In genomic region chr4:117097969-117098763, GRCm38 (mm10) we compare ENCODE assay signal across 9 mouse cellular contexts. TPM values are rescaled to one million over a fixed set of nuclear protein-coding genes. Genes with fewer than 3 reads are reported as not detected.
DNase-seq lines count a peak whose midpoint lies in the region; ATAC-seq lines count a peak whose summit lies in the region.
"Had no signal": no experiment of that assay in that cellular context is flagged by ENCODE, and none has a peak within 500 bp of the region (broad histone marks: within the 10 kb centered on the region; RNA-seq: fewer than 3 reads in every experiment).

No protein-coding gene starts in this region.

- peaks cover 29% of the 10 kb centered on the region for H3K4me1 ChIP-seq in kidney, embryonic 14.5 days (ENCODE audit: control insufficient read depth, insufficient read depth, low read length)
- peaks cover 46% of the 10 kb centered on the region for H3K4me1 ChIP-seq in embryonic facial prominence, embryonic 10.5 days
- peaks cover 29% of the 10 kb centered on the region for H3K4me1 ChIP-seq in hindbrain, embryonic 12.5 days
- H3K4me1 ChIP-seq in midbrain, embryonic 15.5 days = peaks cover 21% of the 10 kb centered on the region

- WGBS in kidney, embryonic 14.5 days = 58% methylated on average over 8 of the region's 8 CpGs
- WGBS in embryonic facial prominence, embryonic 10.5 days = 65% methylated on average over 8 of the region's 8 CpGs
- WGBS in hindbrain, embryonic 12.5 days = 59% methylated on average over 8 of the region's 8 CpGs
- WGBS in midbrain, embryonic 15.5 days = 45% methylated on average over 8 of the region's 8 CpGs

- H3K4me3 ChIP-seq in kidney, embryonic 14.5 days (ENCODE audit: low read length) = no peak overlapping the region
- peak overlapping the region; percentile 80; the same call in 1 of the 2 replicates for H3K4me3 ChIP-seq in embryonic facial prominence, embryonic 10.5 days
- H3K4me3 ChIP-seq in hindbrain, embryonic 12.5 days = no peak overlapping the region
- H3K4me3 ChIP-seq in midbrain, embryonic 15.5 days = no peak overlapping the region

- H3K9ac ChIP-seq in kidney, embryonic 14.5 days (ENCODE audit: low read depth, low read length) = no peak overlapping the region
- H3K9ac ChIP-seq in hindbrain, embryonic 12.5 days = 0 out of 2 replicates have a peak overlapping the region, but pooled peaks have one; percentile 2
- H3K9ac ChIP-seq in midbrain, embryonic 15.5 days = no peak overlapping the region

- H3K36me3 ChIP-seq in kidney, embryonic 14.5 days (ENCODE audit: control insufficient read depth, insufficient read depth, low read length) = peaks cover 10% of the 10 kb centered on the region
- peaks cover 38% of the 10 kb centered on the region for H3K36me3 ChIP-seq in embryonic facial prominence, embryonic 10.5 days (replicated peaks)
- H3K36me3 ChIP-seq in hindbrain, embryonic 12.5 days = no peaks in the 10 kb centered on the region
- no peaks in the 10 kb centered on the region for H3K36me3 ChIP-seq in midbrain, embryonic 15.5 days (replicated peaks)

- H3K27ac ChIP-seq in kidney, embryonic 14.5 days (ENCODE audit: low read depth, low read length) = peak overlapping the region; percentile 26; the same call in 1 of the 2 replicates
- peak overlapping the region; percentile 36 for H3K27ac ChIP-seq in embryonic facial prominence, embryonic 10.5 days (replicated peaks)
- no peak overlapping the region for H3K27ac ChIP-seq in hindbrain, embryonic 12.5 days
- H3K27ac ChIP-seq in midbrain, embryonic 15.5 days = no peak overlapping the region

- DNase-seq in kidney, adult 18-20 months = no peak
- DNase-seq in embryonic facial prominence, embryonic 10.5 days (ENCODE audit: low spot score) = peak; percentile 20
- no peak for DNase-seq in urinary bladder, postnatal 10 days (ENCODE audit: low spot score)
- DNase-seq in cerebellum, adult 9-10 months = no peak
- DNase-seq in right cerebral cortex, postnatal 25 days = no peak
- DNase-seq: cerebellum, adult 9-11 months had no signal

- no peak for ATAC-seq in kidney, embryonic 14.5 days (ENCODE audit: low FRiP score, low TSS enrichment)
- no peak for ATAC-seq in hindbrain, embryonic 12.5 days (ENCODE audit: low FRiP score)
- no peak for ATAC-seq in midbrain, embryonic 15.5 days (replicated peaks)

- no peaks in the 10 kb centered on the region for H3K9me3 ChIP-seq in kidney, embryonic 14.5 days (ENCODE audit: control insufficient read depth, low read length)
- H3K9me3 ChIP-seq in embryonic facial prominence, embryonic 10.5 days = no peaks in the 10 kb centered on the region
- H3K9me3 ChIP-seq in hindbrain, embryonic 12.5 days (replicated peaks) = no peaks in the 10 kb centered on the region
- no peaks in the 10 kb centered on the region for H3K9me3 ChIP-seq in midbrain, embryonic 15.5 days

- H3K4me2 ChIP-seq in kidney, embryonic 14.5 days (replicated peaks; ENCODE audit: low read depth, low read length) = peak overlapping the region; percentile 87; the same call in 1 of the 2 replicates
- peak overlapping the region; percentile 90; the same call in 1 of the 2 replicates for H3K4me2 ChIP-seq in hindbrain, embryonic 12.5 days (replicated peaks)
- H3K4me2 ChIP-seq in midbrain, embryonic 15.5 days = peak overlapping the region; percentile 93; the same call in 1 of the 2 replicates

- no peaks in the 10 kb centered on the region for H3K27me3 ChIP-seq in kidney, embryonic 14.5 days (ENCODE audit: control insufficient read depth, insufficient read depth, low read length)
- H3K27me3 ChIP-seq in embryonic facial prominence, embryonic 10.5 days (replicated peaks; ENCODE audit: low read depth, poor library complexity, severe bottlenecking) = peaks cover 20% of the 10 kb centered on the region
- H3K27me3 ChIP-seq in hindbrain, embryonic 12.5 days = peaks cover 38% of the 10 kb centered on the region
- H3K27me3 ChIP-seq in midbrain, embryonic 15.5 days (replicated peaks) = no peaks in the 10 kb centered on the region

RNA-seq across cellular contexts. Expression of gene Ptch2, which starts 2.3 kb away (rescaled TPM):
- polyA plus RNA-seq in kidney, embryonic 14.5 days (2014; fragmentation: Nextera tagmentation; extraction: Ambion mirVana) = 6.0 and 7.6 TPM in 2 replicates
- polyA plus RNA-seq in embryonic facial prominence, embryonic 10.5 days (2016; fragmentation: Nextera tagmentation; extraction: Ambion mirVana) = 9.2 and 10.4 TPM in 2 replicates
- 4.5 and 5.9 TPM in 2 replicates for polyA plus RNA-seq in hindbrain, embryonic 12.5 days (2016; fragmentation: Nextera tagmentation; extraction: Ambion mirVana)
- polyA plus RNA-seq in midbrain, embryonic 15.5 days (2015; fragmentation: Nextera tagmentation; extraction: Ambion mirVana) = 7.7 and 9.0 TPM in 2 replicates

RNA-seq across cellular contexts. Expression of gene Btbd19, which starts 27.4 kb away (rescaled TPM):
- polyA plus RNA-seq in kidney, embryonic 14.5 days (2014; fragmentation: Nextera tagmentation; extraction: Ambion mirVana) = 6.2 TPM in 2 replicates
- polyA plus RNA-seq in embryonic facial prominence, embryonic 10.5 days (2016; fragmentation: Nextera tagmentation; extraction: Ambion mirVana) = 3.6 and 4.0 TPM in 2 replicates
- 4.0 and 4.5 TPM in 2 replicates for polyA plus RNA-seq in hindbrain, embryonic 12.5 days (2016; fragmentation: Nextera tagmentation; extraction: Ambion mirVana)
- 3.9 and 4.3 TPM in 2 replicates for polyA plus RNA-seq in midbrain, embryonic 15.5 days (2015; fragmentation: Nextera tagmentation; extraction: Ambion mirVana)

RNA-seq across cellular contexts. Expression of gene Tctex1d4, which starts 28.4 kb away (rescaled TPM):
- not detected in 2 replicates for polyA plus RNA-seq in kidney, embryonic 14.5 days (2014; fragmentation: Nextera tagmentation; extraction: Ambion mirVana)
- polyA plus RNA-seq in embryonic facial prominence, embryonic 10.5 days (2016; fragmentation: Nextera tagmentation; extraction: Ambion mirVana) = not detected in 2 replicates
- polyA plus RNA-seq in hindbrain, embryonic 12.5 days (2016; fragmentation: Nextera tagmentation; extraction: Ambion mirVana) = 0.34 TPM in 1 of 2 replicates, not detected in the other
- polyA plus RNA-seq in midbrain, embryonic 15.5 days (2015; fragmentation: Nextera tagmentation; extraction: Ambion mirVana) = 0.42 TPM in 1 of 2 replicates, not detected in the other

RNA-seq across cellular contexts. Expression of gene Plk3, which starts 35.6 kb away (rescaled TPM):
- 2.4 and 2.9 TPM in 2 replicates for polyA plus RNA-seq in kidney, embryonic 14.5 days (2014; fragmentation: Nextera tagmentation; extraction: Ambion mirVana)
- 7.9 and 15.1 TPM in 2 replicates for polyA plus RNA-seq in embryonic facial prominence, embryonic 10.5 days (2016; fragmentation: Nextera tagmentation; extraction: Ambion mirVana)
- polyA plus RNA-seq in hindbrain, embryonic 12.5 days (2016; fragmentation: Nextera tagmentation; extraction: Ambion mirVana) = 26.4 and 29.6 TPM in 2 replicates
- polyA plus RNA-seq in midbrain, embryonic 15.5 days (2015; fragmentation: Nextera tagmentation; extraction: Ambion mirVana) = 19.1 and 19.3 TPM in 2 replicates

RNA-seq across cellular contexts. Expression of gene Rps8, which starts 57.9 kb away (rescaled TPM):
- 1,419 and 1,934 TPM in 2 replicates for polyA plus RNA-seq in kidney, embryonic 14.5 days (2014; fragmentation: Nextera tagmentation; extraction: Ambion mirVana)
- 897 and 923 TPM in 2 replicates for polyA plus RNA-seq in embryonic facial prominence, embryonic 10.5 days (2016; fragmentation: Nextera tagmentation; extraction: Ambion mirVana)
- 588 and 618 TPM in 2 replicates for polyA plus RNA-seq in hindbrain, embryonic 12.5 days (2016; fragmentation: Nextera tagmentation; extraction: Ambion mirVana)
- 430 and 431 TPM in 2 replicates for polyA plus RNA-seq in midbrain, embryonic 15.5 days (2015; fragmentation: Nextera tagmentation; extraction: Ambion mirVana)

Comparison
In these comparisons a context has a peak if more than half of its experiments do, and no peak if none do; other contexts are left out.
1. H3K27ac ChIP-seq: peak in kidney, embryonic 14.5 days (single experiment) and embryonic facial prominence, embryonic 10.5 days (single experiment); none in hindbrain, embryonic 12.5 days (single experiment) and midbrain, embryonic 15.5 days (single experiment).
2. Peak in every context shown above with its lines, with median percentiles within 50 percentile points of each other: H3K4me2 ChIP-seq.